Mouse (Mus musculus) spleen, postnatal 10 days (tissue): ENCODE measurements around the gene Prdm16.

Experiments used
- DNase-seq, 2 experiments: peaks; one replicate each; pipeline ENCODE4 v3.0.0; 2021 to 2022; ENCODE audit warnings: low spot score in 2 of 2

The Prdm16 gene

DNA sequence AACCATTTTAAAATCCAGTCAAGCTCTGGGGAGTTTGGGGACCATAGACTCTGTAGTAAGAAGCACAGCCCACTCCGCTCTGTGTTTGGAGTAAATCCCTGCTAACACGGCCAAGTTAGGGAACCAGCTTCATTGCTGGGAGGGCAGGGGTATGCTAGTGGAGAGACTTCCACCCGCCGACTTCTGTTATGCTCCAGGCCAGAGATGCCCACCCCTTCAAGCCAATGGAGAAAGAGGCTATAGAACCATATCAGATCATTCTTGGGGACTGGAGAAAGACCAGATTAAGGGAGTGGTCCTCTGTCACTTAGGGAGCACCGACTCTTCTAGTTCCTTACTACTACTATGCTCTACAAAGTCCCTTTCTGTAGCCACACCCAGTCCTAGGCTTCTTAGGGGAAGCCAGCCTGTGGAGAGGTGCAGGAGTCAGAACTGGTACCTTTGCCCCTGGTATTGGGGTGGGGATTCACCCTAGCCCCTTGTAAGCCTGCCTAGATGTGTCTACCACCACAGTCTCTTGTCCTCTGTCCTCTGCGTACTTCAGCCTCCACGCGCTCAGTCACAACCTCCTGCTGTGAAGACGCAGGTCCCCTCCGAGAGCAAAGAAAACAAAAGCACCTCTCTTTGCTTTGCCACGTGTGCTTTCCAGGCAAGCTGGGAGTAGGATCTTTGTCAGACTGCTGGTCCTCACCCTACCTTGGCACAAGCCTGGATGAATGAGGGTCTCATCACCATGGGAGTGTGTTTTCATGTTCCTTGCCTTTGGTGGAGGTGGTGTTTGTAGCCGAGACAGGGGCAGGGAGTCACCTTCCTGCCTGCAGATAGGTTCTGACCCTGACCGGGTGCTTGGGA lies 3.1 kb upstream of the Prdm16 start:
- no peak for DNase-seq

DNA sequence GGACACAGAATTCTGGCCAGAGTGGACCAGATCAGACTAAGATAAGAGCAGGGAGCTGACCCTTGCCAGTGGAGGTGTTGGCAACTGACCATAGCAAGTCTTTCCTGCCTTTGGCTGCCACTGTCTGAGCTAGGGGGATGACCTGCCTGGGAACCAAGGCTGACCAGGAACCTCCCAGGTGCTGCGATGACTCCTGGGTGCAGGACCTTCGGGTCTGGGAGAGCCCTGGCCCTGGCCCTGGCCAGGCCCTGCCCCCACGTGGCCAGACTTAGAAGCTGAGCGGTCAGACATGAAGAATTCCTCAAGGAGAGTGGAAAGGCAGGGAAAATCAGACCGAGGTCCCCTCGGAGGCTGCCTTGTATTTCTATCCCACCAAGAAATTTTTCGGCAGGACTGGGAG lies 2.5 kb upstream of the Prdm16 start:
- no peak for DNase-seq

DNA sequence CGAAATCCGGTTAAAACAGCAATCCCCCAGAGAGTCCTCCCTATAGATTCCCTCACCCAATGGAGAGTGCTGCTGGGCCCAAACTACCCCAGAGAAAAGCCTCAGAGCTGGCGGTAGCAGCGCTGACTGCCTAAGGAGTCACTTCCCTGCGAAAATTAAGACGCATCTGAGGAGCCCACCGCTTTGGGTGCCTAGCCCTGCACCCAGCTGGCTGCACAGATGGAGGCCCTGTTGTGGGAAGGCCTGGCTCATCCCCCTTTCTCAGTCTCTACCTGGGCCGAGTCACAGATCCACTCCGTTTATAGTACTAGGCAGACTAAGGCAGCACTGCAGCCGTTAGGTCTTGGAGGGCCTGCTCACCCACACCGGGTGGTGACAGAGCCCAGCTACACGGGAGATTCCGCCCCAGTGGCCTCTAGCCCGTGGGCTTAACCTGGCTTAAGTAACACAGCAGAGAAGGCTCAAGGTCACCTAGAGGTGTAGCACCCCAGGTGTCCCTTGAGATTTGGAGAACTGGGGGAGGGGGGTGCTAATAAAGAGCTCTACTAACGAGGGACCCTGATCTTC lies 1.7 kb upstream of the Prdm16 start:
- no peak for DNase-seq

DNA sequence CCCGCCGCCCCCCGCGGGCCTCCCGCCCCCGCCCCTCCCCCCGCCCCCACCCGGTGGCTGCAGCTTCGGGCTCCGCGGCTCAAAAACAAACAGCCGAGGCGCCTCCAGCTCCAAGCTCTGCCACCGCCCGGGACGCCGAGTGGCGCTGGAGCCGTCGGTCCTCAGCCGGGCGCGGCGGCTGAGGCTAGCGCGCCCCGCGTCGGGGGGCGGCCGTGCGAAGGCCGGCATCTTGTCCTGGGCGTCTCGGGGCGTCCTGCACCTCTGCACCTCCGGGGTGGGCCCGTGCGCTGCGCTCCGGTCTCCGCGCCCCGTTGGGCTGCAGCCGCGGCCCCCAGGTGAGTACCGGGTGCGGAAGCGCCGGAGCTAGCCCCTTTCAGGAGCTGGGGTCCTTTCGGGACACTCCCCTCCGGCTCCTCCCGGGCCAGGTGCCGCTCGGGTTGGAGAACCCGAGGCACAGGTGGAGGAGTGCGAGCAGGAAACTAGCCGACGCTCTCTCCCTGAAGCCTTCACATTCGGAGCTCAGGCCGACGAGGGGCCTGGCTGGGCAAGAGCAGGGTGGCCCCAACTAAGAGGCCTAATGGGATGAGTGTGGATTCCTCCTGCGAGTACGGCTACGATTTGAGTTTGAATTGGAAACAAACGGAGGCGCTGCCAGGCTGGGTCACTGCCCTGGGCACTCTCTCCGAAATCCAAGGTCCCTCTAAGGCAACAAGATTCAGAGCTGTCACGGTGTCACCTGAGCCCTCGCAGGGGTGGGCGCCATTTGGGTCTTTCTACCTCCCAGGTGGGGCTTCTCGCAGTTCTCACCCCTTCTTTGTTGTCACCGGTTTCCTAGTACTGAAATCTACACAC lies 1.0 kb upstream of the Prdm16 start:
- DNase-seq: no peak

DNA sequence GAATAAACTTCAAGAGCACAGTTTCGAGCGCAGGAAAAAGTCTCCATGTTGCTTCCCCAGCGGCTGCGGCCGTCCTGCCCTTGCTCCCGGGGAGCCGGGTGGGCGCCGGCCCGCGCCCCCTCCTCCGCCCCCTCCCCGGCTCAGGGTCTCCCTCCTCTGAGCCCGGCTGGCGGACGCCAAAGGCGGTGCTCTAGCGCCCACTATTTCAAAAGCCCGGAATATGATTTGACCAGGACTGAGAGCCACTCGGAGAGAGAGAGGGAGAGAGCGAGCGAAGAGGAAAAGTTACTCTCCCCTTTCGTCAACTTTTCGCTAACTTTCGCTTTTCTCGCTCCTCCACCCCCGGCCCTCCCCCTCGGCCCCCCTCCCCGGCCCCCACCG lies 630 bp downstream of the Prdm16 start:
- DNase-seq: no peak

DNA sequence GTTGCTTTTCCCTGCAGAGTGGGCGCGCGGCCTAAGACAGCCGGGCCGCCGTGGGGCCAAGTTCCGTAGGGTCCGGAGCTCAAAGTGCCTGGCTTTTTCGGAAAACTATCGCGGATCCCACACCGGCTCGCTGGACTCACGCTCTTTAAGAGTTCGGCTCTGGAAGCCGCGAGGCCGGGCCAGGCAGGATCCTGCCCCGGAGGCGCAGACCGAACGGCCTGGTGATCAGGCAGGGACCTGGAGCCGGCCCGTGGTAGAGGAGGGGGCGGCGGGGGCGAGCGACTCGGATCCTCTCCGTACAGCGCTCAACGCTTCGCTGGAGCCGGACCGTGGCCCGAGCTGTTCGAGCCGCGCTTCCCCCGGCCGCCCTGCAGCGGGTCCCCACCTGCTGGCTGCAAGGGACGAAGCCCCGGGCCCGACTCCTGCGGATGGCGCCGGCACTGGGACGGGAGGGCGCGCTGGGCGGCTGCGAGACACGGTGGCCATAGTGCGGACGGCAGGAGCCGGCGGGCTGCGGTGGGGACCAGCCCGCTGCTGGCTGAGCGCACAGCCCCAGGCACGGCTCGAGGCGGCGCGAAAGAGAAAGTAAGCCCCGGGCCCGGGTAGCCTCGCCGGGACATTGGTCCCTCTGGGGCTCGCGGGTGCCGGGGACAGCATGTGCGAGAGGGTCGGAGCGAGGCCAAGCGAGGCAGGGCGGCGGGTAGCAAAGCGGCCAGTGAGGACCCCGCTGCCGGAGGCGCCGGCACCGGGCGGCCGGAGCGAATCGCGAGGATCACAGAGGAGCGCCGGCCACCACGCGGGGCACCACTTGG lies 1.2 kb downstream of the Prdm16 start:
- peak; percentile 28 to 34 for DNase-seq

DNA sequence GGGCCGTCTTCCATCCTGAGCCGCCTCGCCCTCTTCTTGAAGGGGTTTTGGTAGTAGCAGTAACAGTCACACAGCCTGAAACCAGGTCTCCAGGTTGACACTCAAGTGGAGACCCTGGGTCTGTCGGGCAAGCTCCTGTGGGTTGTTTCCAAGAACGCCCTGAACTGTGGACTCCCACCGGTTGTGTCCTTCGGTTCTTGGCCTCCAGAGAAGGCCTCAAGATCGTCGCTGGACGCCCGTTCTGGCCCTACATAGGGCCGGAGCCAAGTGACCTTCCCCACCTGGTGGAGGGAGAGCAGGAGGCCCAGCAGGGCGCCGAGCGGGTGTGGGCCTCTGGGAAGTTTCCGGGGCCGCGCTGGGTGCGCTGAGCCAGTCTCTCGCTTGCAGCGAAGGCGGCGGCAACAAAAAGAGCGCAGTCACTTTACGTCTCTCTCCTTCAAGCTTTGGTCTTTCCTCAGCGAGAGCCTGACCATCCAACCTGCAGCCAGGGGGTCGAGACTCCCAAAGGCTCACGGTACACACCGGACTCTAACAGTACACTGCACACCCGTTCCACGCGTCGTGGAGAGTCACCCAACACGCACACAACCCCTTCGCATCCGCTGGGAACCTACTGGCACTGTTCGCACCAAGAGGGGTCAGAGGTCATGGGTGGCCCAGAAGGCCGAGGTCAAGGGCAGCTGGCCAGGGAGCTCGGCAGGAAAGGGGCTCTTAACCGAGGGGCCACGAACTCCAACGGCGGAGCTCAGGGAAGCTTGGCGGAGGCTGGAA lies 2.0 kb downstream of the Prdm16 start:
- no peak for DNase-seq

DNA sequence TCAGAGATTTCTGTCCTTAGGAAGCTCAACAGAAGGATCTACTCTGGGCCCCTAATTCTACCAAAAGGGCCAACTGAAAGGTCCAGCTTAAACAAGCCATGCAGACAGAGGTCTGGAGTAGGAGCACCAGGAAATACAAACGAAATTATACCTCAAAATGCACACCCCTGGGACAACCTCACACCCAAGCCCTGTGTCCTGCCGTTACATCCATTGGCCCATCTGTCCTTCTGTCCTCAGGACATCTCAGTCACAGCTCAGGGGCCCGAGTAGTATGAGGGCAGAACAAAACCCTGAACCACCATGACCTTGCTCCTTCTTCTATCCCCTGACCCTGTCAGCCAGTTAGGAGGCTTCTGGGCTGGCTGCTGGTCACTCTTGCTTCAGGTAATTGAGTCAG lies 2.7 kb downstream of the Prdm16 start:
- no peak for DNase-seq

DNA sequence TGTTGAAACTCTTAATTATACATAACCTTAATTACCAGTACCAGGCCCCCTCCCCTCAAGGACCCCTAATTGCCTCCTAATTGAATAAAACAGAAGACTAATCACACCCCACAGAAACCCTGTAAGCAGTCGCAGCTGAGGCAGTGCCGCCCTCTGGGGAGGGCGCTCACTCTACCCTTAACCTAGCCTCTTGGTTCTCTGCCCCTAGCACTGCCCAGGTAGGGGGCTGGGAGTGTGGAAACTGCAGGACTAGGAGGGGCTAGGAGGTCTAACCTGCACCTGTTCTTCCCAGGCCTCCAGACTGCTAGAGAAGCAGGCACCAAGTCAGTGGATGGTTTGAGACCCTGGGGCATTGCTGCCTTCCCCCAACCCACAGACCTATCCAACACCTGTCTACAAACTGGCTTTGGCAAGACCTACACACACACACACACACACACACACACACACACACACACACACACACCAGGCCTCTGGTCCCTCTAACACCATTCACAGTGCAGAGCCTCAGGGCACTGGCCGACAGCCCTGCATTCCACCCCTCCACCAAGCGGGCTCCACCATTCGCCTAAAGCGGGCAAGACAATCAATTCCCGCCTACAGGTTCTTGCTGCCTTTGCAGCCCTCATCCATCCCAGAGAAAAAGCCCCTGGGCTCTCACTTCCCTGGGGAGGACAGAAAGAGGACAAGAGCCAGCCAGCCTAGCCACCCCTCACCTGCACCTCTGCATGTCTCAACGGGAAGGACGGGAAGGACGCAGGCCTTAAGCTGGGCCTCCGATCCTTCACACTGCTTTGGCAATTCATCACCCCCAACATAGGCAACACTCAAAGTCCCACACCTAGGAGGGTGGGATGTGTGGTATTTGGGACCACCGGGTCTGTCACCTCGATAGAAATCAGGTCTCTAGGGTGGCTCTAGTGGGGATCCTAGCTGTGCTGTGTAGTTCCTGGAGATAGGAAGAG lies 3.6 kb downstream of the Prdm16 start:
- no peak for DNase-seq

DNA sequence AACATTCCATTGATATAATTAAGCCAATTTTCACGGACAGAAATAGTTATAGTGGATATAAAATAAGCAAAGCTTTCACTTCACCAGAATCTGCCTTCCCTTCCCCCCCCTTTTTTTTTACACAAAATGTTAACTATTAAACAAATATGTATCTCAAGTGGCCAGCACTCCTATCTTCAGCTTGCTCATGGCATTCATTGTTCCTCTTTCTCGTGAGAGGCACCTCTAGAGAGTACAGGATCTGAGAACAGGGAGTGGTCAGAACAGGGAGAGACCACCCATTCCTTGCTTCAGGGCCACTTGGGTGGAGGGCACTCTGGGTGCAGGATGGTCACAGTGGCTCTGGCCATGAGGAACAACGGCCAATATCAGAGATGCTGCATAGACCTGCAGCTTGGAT lies 5.9 kb downstream of the Prdm16 start:
- DNase-seq: no peak

DNA sequence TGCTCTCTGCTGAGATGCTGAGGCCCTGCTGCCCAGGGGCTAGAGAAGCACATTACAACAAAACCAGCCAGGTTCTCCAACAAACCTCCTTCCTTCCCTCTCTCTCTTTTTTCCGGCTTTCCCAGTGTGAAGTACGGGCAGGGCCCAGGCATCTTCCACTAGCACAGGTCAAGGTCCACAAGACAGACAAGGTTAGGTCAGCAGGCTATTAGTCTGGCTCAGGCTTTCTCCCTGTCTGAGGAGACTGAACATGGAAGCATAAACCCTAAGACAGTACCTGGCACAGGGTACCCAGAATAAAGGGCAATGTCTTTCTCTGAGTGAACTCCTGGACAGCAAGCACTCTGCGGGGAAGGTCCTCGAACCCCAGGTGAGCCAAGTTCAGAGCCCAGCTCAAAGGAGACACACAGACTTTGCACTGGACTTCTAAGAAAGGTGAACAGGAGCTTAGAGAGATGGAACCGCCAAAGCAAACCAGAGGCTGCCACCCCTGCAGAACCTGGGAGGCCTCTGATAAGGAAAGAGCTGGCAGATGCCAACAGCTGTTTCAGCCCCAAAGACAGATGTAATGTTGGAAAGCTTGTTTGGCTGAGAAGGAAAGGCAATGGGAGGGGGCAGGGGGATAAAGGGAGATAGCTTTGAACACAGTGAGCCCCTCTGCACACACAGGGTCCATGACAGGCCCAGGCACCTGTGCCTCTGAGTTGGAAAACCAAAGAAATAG lies 9.1 kb downstream of the Prdm16 start:
- no peak for DNase-seq

DNA sequence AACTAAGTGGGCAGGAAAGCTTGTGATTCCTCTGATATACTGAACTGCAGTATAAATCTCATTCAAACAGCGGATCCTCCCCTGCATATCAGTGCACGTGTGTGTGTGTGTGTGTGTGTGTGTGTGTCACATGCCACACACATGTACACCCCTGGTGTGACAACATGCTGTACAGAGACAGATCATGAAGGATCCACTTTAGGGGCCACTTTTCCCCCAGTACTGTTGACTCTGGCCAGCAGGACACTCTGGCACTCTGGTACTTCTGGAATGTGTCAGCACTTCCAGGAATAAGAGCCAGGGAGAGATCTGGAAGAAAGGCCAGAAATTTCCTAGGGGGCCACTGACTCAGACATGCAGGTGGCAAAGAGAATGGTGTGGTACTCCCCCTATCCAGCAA lies 10.4 kb downstream of the Prdm16 start:
- no peak for DNase-seq

DNA sequence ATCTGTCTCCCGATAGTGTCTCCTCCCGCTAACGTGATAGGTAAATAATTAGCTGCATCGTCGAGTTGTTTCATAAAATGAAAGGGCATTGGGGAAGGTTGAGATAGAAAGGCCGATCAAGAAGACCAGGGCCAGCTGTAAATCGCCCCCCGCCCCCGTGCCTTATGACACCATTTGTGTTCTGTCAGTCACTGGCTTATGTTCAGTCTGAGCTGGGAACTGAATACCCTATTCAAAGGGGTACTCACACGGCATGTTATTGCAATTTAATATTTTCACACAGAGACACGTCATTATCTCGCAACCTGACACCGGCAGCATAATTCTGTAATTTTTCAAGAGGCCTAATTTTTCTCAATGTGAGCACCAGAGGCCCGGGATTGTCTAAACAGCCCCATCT lies 11.0 kb downstream of the Prdm16 start:
- DNase-seq: no peak

DNA sequence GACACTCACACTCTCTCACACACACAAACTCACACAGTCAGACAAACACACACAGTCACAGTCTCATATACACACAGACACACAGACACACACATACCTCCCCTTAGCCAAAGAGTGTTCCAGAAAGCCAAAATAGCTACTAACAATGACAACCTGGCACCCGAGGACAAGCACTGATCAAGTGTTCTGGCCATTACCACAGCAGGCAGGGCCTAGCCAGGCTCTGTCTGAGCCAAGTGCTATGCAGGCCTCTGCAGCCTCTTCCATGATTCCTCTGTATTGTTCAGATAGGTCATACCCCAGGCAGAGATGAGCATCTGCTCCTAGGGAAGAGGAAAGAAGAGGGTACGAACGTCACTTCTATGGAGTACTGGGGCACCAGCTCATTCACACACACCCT lies 13.4 kb downstream of the Prdm16 start:
- DNase-seq: no peak

DNA sequence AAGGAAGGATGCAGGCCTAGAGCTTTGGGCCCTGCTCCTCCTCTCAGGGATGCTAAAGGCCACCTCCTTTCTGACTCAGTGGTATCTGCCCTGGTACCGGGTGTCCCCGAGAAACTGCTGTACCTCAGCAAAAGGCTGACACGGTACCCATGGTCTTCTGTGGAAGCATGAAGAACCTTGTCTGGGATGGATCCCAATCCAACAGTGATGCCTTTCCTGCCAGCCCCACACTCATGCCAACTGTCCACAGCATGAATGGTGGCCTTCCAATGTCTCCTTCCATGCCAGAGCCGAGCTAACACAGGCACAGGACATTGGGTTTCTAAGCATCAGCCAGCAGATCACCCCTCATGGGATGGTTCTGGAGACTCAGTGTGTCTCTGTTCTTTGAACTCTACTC lies 14.2 kb downstream of the Prdm16 start:
- DNase-seq: no peak

DNA sequence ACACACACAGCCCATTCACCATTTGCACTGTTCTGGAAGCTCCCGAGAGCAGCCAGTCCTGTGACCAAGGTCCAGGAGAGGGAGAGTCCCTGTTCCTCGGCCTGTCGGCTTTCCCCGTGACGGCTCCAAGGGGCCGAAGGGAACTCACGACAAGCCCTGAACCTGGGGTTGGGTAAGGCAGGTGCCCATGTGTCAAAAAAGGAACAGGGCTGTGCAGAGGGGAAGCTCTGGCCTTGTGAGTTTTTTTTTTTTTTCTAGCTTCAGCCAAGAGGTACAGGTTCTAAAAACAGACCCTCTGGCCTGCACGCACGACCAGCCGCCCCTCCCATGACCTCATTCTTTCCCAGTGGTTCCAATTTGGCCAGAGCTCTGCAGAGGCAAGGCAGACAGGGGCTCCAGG lies 25.5 kb downstream of the Prdm16 start:
- DNase-seq: no peak

DNA sequence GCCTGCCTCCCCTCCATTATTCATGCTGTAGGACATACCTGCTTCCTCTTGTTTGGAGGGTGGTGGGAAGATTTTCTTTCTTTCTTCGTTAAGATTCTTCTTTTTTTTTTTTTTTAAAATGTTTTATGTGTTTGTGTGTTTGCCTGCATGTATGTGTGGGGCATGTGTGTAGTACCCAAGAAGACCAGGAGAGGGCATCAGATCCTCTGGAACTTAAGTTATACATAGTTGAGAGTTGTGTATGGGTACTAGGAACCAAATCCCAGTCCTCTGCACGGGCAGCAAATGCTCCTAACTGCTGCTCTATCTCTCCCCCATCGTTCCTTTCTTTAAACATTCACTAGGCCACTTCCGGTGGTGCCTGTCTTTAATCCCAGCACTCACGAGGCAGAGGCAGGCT lies 28.9 kb downstream of the Prdm16 start:
- DNase-seq: no peak

DNA sequence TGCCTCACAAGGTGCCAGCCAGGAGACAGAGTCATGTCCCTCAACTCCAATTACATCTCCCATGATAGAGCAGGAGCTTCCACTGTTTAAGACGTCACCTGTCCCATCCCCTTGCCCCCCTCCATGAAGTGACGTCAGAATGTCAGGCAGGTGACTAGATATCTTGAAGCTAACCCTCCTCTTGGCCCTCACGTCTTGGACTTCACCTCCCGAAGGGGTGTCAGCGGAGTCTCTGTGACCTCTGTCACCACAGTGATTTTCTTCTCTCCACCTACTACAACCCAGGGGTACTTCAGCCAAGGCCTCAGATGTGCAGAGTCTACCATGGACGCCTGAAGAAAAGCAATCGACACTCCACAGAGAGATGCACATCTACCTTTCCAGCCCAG lies 32.2 kb downstream of the Prdm16 start:
- DNase-seq: no peak

DNA sequence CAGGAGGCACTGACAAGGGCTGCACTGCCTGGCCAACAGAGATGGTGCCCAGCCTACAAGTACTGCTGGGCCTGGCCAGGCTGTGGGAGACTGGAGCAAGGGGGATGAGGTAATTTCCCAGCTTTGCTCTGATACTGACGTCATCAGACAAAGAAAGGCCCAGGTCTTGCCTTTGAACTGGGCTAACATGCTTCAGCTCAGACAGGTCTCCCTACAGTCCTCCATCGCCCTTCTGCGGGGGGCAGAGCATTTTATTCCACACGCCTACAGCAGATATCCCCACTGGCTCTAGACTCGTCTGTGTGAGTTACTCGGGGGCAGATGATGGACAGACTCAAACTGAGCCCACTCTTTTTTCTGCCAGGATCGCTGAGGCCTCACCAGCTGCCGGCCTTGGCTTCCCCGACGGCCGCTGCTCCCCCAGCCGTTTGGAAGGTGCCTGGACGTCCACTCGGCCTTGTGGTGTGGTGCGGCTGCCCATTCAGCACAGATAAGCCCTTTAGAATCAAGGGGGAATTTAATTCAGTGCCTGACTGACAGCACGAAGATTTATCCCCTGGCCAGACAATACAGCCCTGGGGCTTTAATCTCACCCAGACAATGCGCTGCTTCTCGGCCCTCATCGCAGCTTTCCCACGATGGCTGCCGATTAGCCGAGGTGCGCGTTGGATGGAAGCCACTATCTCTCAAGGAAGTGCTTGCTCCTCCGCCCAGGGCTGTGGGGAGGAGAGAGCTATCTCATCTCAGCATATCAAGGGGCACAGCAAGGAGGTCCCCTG lies 32.8 kb downstream of the Prdm16 start:
- DNase-seq: no peak
